Mouse (Mus musculus) kidney, adult 2 months (tissue): Measurements from ENCODE around the gene Gm47985.

Source experiments
- CTCF ChIP-seq: fragments of 200-500 bp; conservative IDR thresholded peaks from 2 replicates; pipeline ENCODE4 v1.5.1; 2011; ENCODE audit warnings: low read depth, mild to moderate bottlenecking, control low read depth, low read length, moderate library complexity, mixed read lengths; ENCODE audit not compliant: insufficient read depth, insufficient read length
- POLR2A ChIP-seq: fragments of 200-500 bp; IDR thresholded peaks from one replicate; pipeline ENCODE4 v1.6.1; 2011; ENCODE audit warnings: low read depth, low read length, control low read depth

DNA sequence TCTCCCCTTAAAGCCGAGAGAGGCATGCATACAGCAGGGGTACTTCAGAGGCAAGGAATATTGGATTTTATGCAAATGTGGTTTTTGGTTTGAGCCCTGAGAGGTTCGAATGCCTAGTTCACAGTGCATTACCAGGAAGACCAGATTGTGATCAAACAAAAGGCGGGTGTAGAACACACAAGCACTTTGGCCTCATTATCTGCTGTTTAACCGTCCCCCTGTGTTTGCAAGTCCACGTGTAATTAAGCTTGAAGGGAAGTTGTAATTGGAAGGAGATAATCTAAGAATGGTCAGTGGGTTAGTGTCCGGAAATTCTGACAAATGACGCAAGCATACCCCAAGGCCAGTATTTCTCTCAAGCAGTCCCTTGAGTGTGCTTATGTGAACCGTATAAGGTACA, 16.3 kb upstream of the Gm47985 start:
- TF ChIP-seq POLR2A (no peak), CTCF (no peak)
